In the genomic region with DNA sequence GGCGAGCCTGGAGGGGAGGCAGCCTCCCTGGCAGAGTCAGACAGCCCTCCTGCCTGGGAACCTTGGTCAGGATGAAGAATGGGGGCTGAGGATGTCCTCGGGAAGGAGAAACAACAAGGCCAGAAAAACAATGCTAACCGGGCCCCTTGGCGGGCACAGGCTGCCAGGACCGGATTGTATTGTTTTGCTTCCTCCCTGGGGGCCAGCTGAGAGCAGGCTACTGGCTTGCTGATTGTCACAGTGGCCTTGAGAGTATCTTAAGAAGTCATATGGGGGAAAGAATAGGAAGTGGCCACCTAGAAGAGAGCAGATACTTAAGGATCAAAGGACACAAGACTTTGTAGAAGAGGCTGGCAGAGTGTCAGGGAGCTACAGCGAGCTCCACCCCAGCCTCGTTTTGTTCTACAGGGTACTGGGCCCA, we compare ENCODE assay signal across 10 mouse cellular contexts. TPM values are rescaled to one million over a fixed set of nuclear protein-coding genes. Genes with fewer than 3 reads are reported as not detected.
A peak's percentile ranks its signal among the peaks of the same experiment; 100 is the strongest.
DNase-seq lines count a peak whose midpoint lies in the region; ATAC-seq and TF ChIP-seq lines count a peak whose summit lies in the region.
"Had no signal": no experiment of that assay in that cellular context is flagged by ENCODE, and none has a peak within 500 bp of the region (broad histone marks: within the 10 kb centered on the region; RNA-seq: fewer than 3 reads in every experiment).

No protein-coding gene starts in this region.

- intact Hi-C loops in gastrocnemius, postnatal 14 days (cut with DNase I; ENCODE audit: low total_unique reads): no loop called here

- no peak overlapping the region for H3K9ac ChIP-seq in heart, embryonic 16.5 days (ENCODE audit: low read length)
- H3K9ac ChIP-seq in stomach, postnatal 0 days (ENCODE audit: low read length): no peak overlapping the region
- H3K9ac ChIP-seq: liver, embryonic 13.5 days had no signal

- TF ChIP-seq EP300 in stomach, postnatal 0 days (optimal IDR thresholded peaks at IDR 0.05): no peak

- no peaks in the 10 kb centered on the region for H3K4me1 ChIP-seq in heart, embryonic 16.5 days (ENCODE audit: control insufficient read depth, insufficient read depth, low read length)
- H3K4me1 ChIP-seq in stomach, postnatal 0 days (replicated peaks; ENCODE audit: control insufficient read depth, insufficient read depth): peaks cover 5% of the 10 kb centered on the region; the same call in 1 of the 2 replicates

- peak; percentile 75 for DNase-seq in ovary, adult 18-20 months (ENCODE audit: low spot score)
- DNase-seq in ovary, postnatal 14 days (ENCODE audit: low spot score): no peak
- DNase-seq in kidney, postnatal 36 days: peak; percentile 60 to 65
- no peak for DNase-seq in stomach, postnatal 0 days (ENCODE audit: low spot score)
- no peak for DNase-seq in gastrocnemius, postnatal 14 days
- DNase-seq in testis, postnatal 14 days (ENCODE audit: low spot score): no peak
- DNase-seq: cerebellum, adult 9-11 months; liver, embryonic 13.5 days had no signal

- ATAC-seq in heart, embryonic 16.5 days (replicated peaks; ENCODE audit: extremely low read depth, insufficient read depth, low FRiP score): peak; percentile 68
- ATAC-seq in stomach, postnatal 0 days (ENCODE audit: low FRiP score, low TSS enrichment): no peak

- no peaks in the 10 kb centered on the region for H3K36me3 ChIP-seq in heart, embryonic 16.5 days (ENCODE audit: control insufficient read depth, insufficient read depth)
- H3K36me3 ChIP-seq in stomach, postnatal 0 days (ENCODE audit: control insufficient read depth, insufficient read depth, low read length): no peaks in the 10 kb centered on the region
- H3K36me3 ChIP-seq: liver, embryonic 13.5 days had no signal

- no peak for TF ChIP-seq CTCF in stomach, postnatal 0 days (IDR thresholded peaks at IDR 0.05; ENCODE audit: low read depth)

- no peak overlapping the region for H3K4me3 ChIP-seq in heart, embryonic 16.5 days (ENCODE audit: low read length)
- no peak overlapping the region for H3K4me3 ChIP-seq in stomach, postnatal 0 days (ENCODE audit: low read depth, low read length)
- H3K4me3 ChIP-seq: liver, embryonic 13.5 days had no signal

- peak overlapping the region; percentile 68 for H3K27ac ChIP-seq in heart, embryonic 16.5 days (ENCODE audit: low read length)
- 0 out of 2 replicates have a peak overlapping the region, but pooled peaks have one; percentile 45 for H3K27ac ChIP-seq in stomach, postnatal 0 days (replicated peaks)
- H3K27ac ChIP-seq: liver, embryonic 13.5 days had no signal

- no peaks in the 10 kb centered on the region for H3K27me3 ChIP-seq in heart, embryonic 16.5 days (ENCODE audit: control insufficient read depth, insufficient read depth, low read length)
- no peaks in the 10 kb centered on the region for H3K27me3 ChIP-seq in stomach, postnatal 0 days (ENCODE audit: control insufficient read depth, insufficient read depth, low read length)
- H3K27me3 ChIP-seq: liver, embryonic 13.5 days had no signal

- no peaks in the 10 kb centered on the region for H3K9me3 ChIP-seq in heart, embryonic 16.5 days (replicated peaks; ENCODE audit: control insufficient read depth, low read length)
- no peaks in the 10 kb centered on the region for H3K9me3 ChIP-seq in stomach, postnatal 0 days (ENCODE audit: control insufficient read depth, low read length)
- H3K9me3 ChIP-seq: liver, embryonic 13.5 days had no signal

- no peak overlapping the region for H3K4me2 ChIP-seq in heart, embryonic 16.5 days (ENCODE audit: low read depth, low read length)
- no peak overlapping the region for H3K4me2 ChIP-seq in stomach, postnatal 0 days (replicated peaks; ENCODE audit: low read depth)
- H3K4me2 ChIP-seq: liver, embryonic 13.5 days had no signal

- 36% methylated on average over 7 of the region's 7 CpGs for WGBS in heart, embryonic 16.5 days
- WGBS in stomach, postnatal 0 days: 43% methylated on average over 7 of the region's 7 CpGs

RNA-seq across cellular contexts. Expression of a gene that starts 18.1 kb away (rescaled TPM):
- 117 and 137 TPM in 2 replicates for polyA plus RNA-seq in heart, embryonic 16.5 days (2015; fragmentation: Nextera tagmentation; extraction: Ambion mirVana)
- polyA plus RNA-seq in stomach, postnatal 0 days (2015; fragmentation: Nextera tagmentation; extraction: Ambion mirVana): 197 and 217 TPM in 2 replicates
- 100 to 1,000 TPM; 136 to 145 TPM for total RNA-seq in gastrocnemius, postnatal 14 days (2021)

RNA-seq across cellular contexts. Expression of a gene that starts 18.6 kb away (rescaled TPM):
- 1.1 and 1.3 TPM in 2 replicates for polyA plus RNA-seq in heart, embryonic 16.5 days (2015; fragmentation: Nextera tagmentation; extraction: Ambion mirVana)
- polyA plus RNA-seq in stomach, postnatal 0 days (2015; fragmentation: Nextera tagmentation; extraction: Ambion mirVana): 1.9 TPM in 2 replicates
- 10 to 100 TPM; 25.9 to 31.8 TPM for total RNA-seq in gastrocnemius, postnatal 14 days (2021)
- total RNA-seq: granulocyte monocyte progenitor cell, adult 5-6 weeks had no signal

RNA-seq across cellular contexts. Expression of a gene that starts 53.3 kb away (rescaled TPM):
- polyA plus RNA-seq in heart, embryonic 16.5 days (2015; fragmentation: Nextera tagmentation; extraction: Ambion mirVana): 0.29 TPM in 1 of 2 replicates, not detected in the other
- 0.32 and 0.65 TPM in 2 replicates for polyA plus RNA-seq in stomach, postnatal 0 days (2015; fragmentation: Nextera tagmentation; extraction: Ambion mirVana)
- total RNA-seq in gastrocnemius, postnatal 14 days (2021): under 1 TPM in 1 of 2 experiments, not detected in 1; 0.13 TPM
- total RNA-seq: granulocyte monocyte progenitor cell, adult 5-6 weeks had no signal

Comparison
In these comparisons a context has a peak if more than half of its experiments do, and no peak if none do; other contexts are left out.
1. DNase-seq: peak in ovary, adult 18-20 months (single experiment) and kidney, postnatal 36 days (2 of 2); none in ovary, postnatal 14 days (single experiment), stomach, postnatal 0 days (single experiment), gastrocnemius, postnatal 14 days (single experiment) and testis, postnatal 14 days (single experiment).